Mouse (Mus musculus): ENCODE results near the gene 1700022I11Rik. TPM values are rescaled to one million over a fixed set of nuclear protein-coding genes. Genes with fewer than 3 reads are reported as not detected.

1700022I11Rik gene
- polyA plus RNA-seq, 2 experiments = 0.45 TPM; not detected in 1

DNA sequence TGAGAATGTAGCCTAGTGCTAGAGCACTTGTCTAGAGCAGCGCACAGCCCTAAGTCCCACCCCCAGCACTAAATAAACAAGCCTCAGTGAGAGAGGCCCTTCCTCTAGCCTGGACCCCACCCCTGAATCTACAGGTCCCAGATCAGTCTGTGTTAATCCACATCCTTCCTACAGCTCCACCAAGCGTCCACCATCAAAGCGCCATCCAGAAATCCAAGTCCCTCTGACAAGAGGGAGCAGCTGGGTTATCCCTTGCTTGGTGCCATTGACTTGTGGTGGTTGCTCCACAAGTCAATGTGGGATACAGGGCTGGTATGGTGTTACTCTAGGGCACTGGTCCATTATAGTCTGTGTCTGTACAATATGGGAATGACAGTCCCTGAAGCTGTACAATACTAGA, 14.2 kb upstream of the 1700022I11Rik start:
- no peak overlapping the region for H3K9ac ChIP-seq (ENCODE audit: low read depth, low read length, severe bottlenecking)
- H3K27ac ChIP-seq (replicated peaks; ENCODE audit: low read depth, low read length) = no peak overlapping the region
- H3K4me1 ChIP-seq (ENCODE audit: control insufficient read depth, insufficient read depth, low read length) = peaks cover 6% of the 10 kb centered on the region
- ATAC-seq (ENCODE audit: low FRiP score, low read depth) = no peak
- DNase-seq (ENCODE audit: low spot score) = no peak
- H3K36me3 ChIP-seq (ENCODE audit: control insufficient read depth, insufficient read depth, low read length) = peaks cover 18% of the 10 kb centered on the region; the same call in 1 of the 2 replicates
- no peaks in the 10 kb centered on the region for H3K27me3 ChIP-seq (ENCODE audit: control insufficient read depth, insufficient read depth, low read length)
- TF ChIP-seq POLR2A (IDR thresholded peaks at IDR 0.05; ENCODE audit: borderline replicate concordance, extremely low read depth, insufficient read depth, insufficient read length) = no peak
- no peak overlapping the region for H3K4me3 ChIP-seq (replicated peaks; ENCODE audit: low read length)
- 85% methylated on average over 3 of the region's 3 CpGs for WGBS
- no peaks in the 10 kb centered on the region for H3K9me3 ChIP-seq (ENCODE audit: control insufficient read depth, low read length)
- H3K4me2 ChIP-seq (replicated peaks; ENCODE audit: low read depth, low read length, severe bottlenecking) = no peak overlapping the region

DNA sequence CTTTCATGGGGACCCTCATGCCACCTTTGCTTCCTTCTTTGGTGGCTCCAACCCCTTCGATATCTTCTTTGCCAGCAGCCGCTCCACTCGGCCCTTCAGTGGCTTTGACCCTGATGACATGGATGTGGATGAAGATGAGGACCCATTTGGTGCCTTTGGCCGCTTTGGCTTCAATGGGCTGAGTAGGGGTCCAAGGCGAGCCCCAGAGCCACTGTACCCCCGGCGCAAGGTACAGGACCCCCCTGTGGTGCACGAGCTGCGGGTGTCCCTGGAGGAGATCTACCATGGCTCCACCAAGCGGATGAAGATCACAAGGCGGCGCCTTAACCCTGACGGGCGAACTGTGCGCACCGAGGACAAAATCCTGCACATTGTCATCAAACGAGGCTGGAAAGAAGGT, 12.8 kb upstream of the 1700022I11Rik start:
- Histone ChIP-seq H3K27me3 (ENCODE audit: control insufficient read depth, insufficient read depth, low read length) (no peaks in the 10 kb centered on the region), H3K4me3 (replicated peaks; ENCODE audit: low read length) (no peak overlapping the region), H3K27ac (replicated peaks; ENCODE audit: low read depth, low read length) (no peak overlapping the region), H3K9ac (ENCODE audit: low read depth, low read length, severe bottlenecking) (no peak overlapping the region), H3K4me1 (ENCODE audit: control insufficient read depth, insufficient read depth, low read length) (no peaks in the 10 kb centered on the region), H3K9me3 (ENCODE audit: control insufficient read depth, low read length) (no peaks in the 10 kb centered on the region), H3K36me3 (ENCODE audit: control insufficient read depth, insufficient read depth, low read length) (peaks cover 18% of the 10 kb centered on the region; the same call in 1 of the 2 replicates), H3K4me2 (replicated peaks; ENCODE audit: low read depth, low read length, severe bottlenecking) (no peak overlapping the region)
- no peak for DNase-seq (ENCODE audit: low spot score)
- no peak for ATAC-seq (ENCODE audit: low FRiP score, low read depth)
- 91% methylated on average over 17 of the region's 17 CpGs for WGBS
- TF ChIP-seq POLR2A (IDR thresholded peaks at IDR 0.05; ENCODE audit: borderline replicate concordance, extremely low read depth, insufficient read depth, insufficient read length) = no peak

DNA sequence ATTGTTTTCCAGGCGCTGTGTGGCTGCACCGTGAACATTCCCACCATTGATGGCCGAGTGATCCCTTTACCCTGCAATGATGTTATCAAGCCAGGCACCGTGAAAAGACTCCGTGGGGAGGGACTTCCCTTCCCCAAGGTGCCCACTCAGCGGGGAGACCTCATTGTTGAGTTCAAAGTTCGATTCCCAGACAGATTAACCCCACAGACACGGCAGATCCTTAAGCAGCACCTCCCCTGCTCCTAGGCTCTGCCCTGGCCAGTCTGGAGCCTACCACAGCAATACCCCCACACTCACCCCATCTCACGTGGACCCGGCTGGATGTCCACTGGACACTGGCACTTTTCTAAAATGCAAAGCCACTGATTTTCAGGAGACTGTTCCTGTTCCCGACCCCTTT, 12.1 kb upstream of the 1700022I11Rik start:
- no peak for ATAC-seq (ENCODE audit: low FRiP score, low read depth)
- H3K9ac ChIP-seq (ENCODE audit: low read depth, low read length, severe bottlenecking) = no peak overlapping the region
- peaks cover 18% of the 10 kb centered on the region; the same call in 1 of the 2 replicates for H3K36me3 ChIP-seq (ENCODE audit: control insufficient read depth, insufficient read depth, low read length)
- H3K4me2 ChIP-seq (replicated peaks; ENCODE audit: low read depth, low read length, severe bottlenecking) = no peak overlapping the region
- no peak for TF ChIP-seq POLR2A (IDR thresholded peaks at IDR 0.05; ENCODE audit: borderline replicate concordance, extremely low read depth, insufficient read depth, insufficient read length)
- H3K4me3 ChIP-seq (replicated peaks; ENCODE audit: low read length) = no peak overlapping the region
- WGBS = 84% methylated on average over 11 of the region's 11 CpGs
- no peak for DNase-seq (ENCODE audit: low spot score)
- H3K27me3 ChIP-seq (ENCODE audit: control insufficient read depth, insufficient read depth, low read length) = no peaks in the 10 kb centered on the region
- no peak overlapping the region for H3K27ac ChIP-seq (replicated peaks; ENCODE audit: low read depth, low read length)
- H3K9me3 ChIP-seq (ENCODE audit: control insufficient read depth, low read length) = no peaks in the 10 kb centered on the region
- H3K4me1 ChIP-seq (ENCODE audit: control insufficient read depth, insufficient read depth, low read length) = no peaks in the 10 kb centered on the region

DNA sequence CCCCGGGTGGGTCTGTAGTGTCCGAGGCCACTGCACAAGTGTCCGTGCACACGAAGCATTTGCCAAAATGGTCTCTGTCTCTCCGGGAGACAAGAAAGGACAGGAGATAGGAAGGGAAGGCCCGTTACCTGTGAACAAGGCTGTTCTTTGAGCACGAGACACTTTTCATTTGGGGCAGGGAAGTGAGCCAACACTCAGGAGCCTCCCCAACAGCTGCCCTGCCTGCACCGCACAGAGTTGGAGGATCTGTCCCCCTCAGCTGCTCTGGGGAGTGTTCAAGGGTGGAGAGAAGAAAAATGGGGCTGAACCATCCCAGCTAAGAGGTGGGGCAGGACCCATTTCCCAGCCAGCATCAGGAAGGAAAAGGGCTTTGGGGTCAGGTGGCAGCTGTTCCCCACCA, 11.4 kb upstream of the 1700022I11Rik start:
- Histone ChIP-seq H3K9me3 (ENCODE audit: control insufficient read depth, low read length) (no peaks in the 10 kb centered on the region), H3K9ac (ENCODE audit: low read depth, low read length, severe bottlenecking) (no peak overlapping the region), H3K4me3 (replicated peaks; ENCODE audit: low read length) (no peak overlapping the region), H3K36me3 (ENCODE audit: control insufficient read depth, insufficient read depth, low read length) (peaks cover 18% of the 10 kb centered on the region; the same call in 1 of the 2 replicates), H3K4me2 (replicated peaks; ENCODE audit: low read depth, low read length, severe bottlenecking) (no peak overlapping the region), H3K4me1 (ENCODE audit: control insufficient read depth, insufficient read depth, low read length) (no peaks in the 10 kb centered on the region), H3K27ac (replicated peaks; ENCODE audit: low read depth, low read length) (no peak overlapping the region), H3K27me3 (ENCODE audit: control insufficient read depth, insufficient read depth, low read length) (no peaks in the 10 kb centered on the region)
- no peak for DNase-seq (ENCODE audit: low spot score)
- no peak for ATAC-seq (ENCODE audit: low FRiP score, low read depth)
- no peak for TF ChIP-seq POLR2A (IDR thresholded peaks at IDR 0.05; ENCODE audit: borderline replicate concordance, extremely low read depth, insufficient read depth, insufficient read length)
- WGBS = 85% methylated on average over 8 of the region's 8 CpGs

DNA sequence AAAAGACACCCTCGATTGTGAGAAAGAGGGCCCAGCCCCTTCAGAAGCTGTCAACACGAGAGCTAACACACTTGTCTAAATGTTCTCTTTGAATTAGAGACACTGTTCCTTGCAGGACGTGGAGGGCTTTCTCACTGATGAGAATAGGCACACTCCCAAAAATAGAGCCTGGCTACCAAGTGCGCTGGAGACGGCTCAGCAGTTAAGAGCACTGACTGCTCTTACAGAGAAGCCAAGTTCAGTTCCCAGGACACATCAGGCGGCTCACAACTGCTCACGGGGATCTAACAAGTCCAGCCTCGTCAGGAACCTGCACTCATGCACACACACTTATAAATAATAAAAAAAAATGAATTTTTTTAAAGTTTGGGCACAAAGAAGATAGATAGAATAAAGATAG, 10.5 kb upstream of the 1700022I11Rik start:
- Histone ChIP-seq H3K4me2 (replicated peaks; ENCODE audit: low read depth, low read length, severe bottlenecking) (no peak overlapping the region), H3K9me3 (ENCODE audit: control insufficient read depth, low read length) (no peaks in the 10 kb centered on the region), H3K27ac (replicated peaks; ENCODE audit: low read depth, low read length) (no peak overlapping the region), H3K9ac (ENCODE audit: low read depth, low read length, severe bottlenecking) (no peak overlapping the region), H3K4me3 (replicated peaks; ENCODE audit: low read length) (no peak overlapping the region), H3K4me1 (ENCODE audit: control insufficient read depth, insufficient read depth, low read length) (no peaks in the 10 kb centered on the region), H3K27me3 (ENCODE audit: control insufficient read depth, insufficient read depth, low read length) (no peaks in the 10 kb centered on the region), H3K36me3 (ENCODE audit: control insufficient read depth, insufficient read depth, low read length) (peaks cover 18% of the 10 kb centered on the region; the same call in 1 of the 2 replicates)
- no peak for TF ChIP-seq POLR2A (IDR thresholded peaks at IDR 0.05; ENCODE audit: borderline replicate concordance, extremely low read depth, insufficient read depth, insufficient read length)
- no peak for DNase-seq (ENCODE audit: low spot score)
- no peak for ATAC-seq (ENCODE audit: low FRiP score, low read depth)
- 69% methylated on average over 8 of the region's 8 CpGs for WGBS

DNA sequence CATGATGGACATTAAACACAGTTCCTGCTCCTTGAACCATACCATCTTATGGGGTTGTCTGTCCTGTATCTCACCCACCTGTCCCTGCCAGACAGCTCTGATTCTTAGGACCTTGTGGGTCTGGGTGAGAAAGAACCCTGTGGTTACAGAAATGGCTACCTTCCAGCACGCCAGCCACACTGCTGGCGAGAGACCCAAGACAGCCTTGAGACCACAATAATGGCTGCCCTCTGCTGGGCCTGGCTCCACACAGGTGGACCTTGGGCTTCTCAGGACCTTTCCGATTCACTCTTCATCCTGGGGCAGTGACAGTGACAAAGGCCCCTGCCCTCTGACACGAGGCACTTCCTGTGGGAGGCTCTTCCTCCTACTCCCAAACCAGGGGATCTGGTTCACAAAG, 10.0 kb upstream of the 1700022I11Rik start:
- Histone ChIP-seq H3K4me3 (replicated peaks; ENCODE audit: low read length) (no peak overlapping the region), H3K27ac (replicated peaks; ENCODE audit: low read depth, low read length) (no peak overlapping the region), H3K36me3 (ENCODE audit: control insufficient read depth, insufficient read depth, low read length) (peaks cover 18% of the 10 kb centered on the region; the same call in 1 of the 2 replicates), H3K27me3 (ENCODE audit: control insufficient read depth, insufficient read depth, low read length) (no peaks in the 10 kb centered on the region), H3K9me3 (ENCODE audit: control insufficient read depth, low read length) (no peaks in the 10 kb centered on the region), H3K4me2 (replicated peaks; ENCODE audit: low read depth, low read length, severe bottlenecking) (no peak overlapping the region), H3K9ac (ENCODE audit: low read depth, low read length, severe bottlenecking) (no peak overlapping the region), H3K4me1 (ENCODE audit: control insufficient read depth, insufficient read depth, low read length) (no peaks in the 10 kb centered on the region)
- DNase-seq (ENCODE audit: low spot score) = no peak
- WGBS = 65% methylated on average over 4 of the region's 4 CpGs
- ATAC-seq (ENCODE audit: low FRiP score, low read depth) = no peak
- no peak for TF ChIP-seq POLR2A (IDR thresholded peaks at IDR 0.05; ENCODE audit: borderline replicate concordance, extremely low read depth, insufficient read depth, insufficient read length)

All from limb, embryonic 14.5 days (tissue).